Mouse (Mus musculus) heart, postnatal 0 days (tissue): ENCODE measurements at regions not wholly inside any gene's neighbourhood (a gene's known extent, or its start where the extent isn't known, plus 50 kb on each side); places are given as distances from the start of the nearest gene placed in this dataset.

Experiments
- ATAC-seq: fragments of 200-750 bp; cut with Nextera tagmentation; 2 replicates; pipeline ENCODE4 v1.8.0; 2017; ENCODE audit warnings: low read depth, moderate number of reproducible peaks, moderate library complexity; ENCODE audit not compliant: insufficient read depth
- DNase-seq: peaks from one replicate; pipeline ENCODE4 v3.0.0-alpha.2; 2016; ENCODE audit warnings: low spot score
- H3K27ac ChIP-seq: fragments of 300-500 bp; sonication (generic); 2 replicates; pipeline ENCODE4 v1.5.1; 2014; ENCODE audit warnings: low read depth, mild to moderate bottlenecking
- H3K27me3 ChIP-seq: fragments of 300-500 bp; sonication (generic); 2 replicates; pipeline ENCODE4 v1.6.1; 2014; ENCODE audit warnings: low read length, mixed read lengths; ENCODE audit not compliant: control insufficient read depth, insufficient read depth
- H3K36me3 ChIP-seq: fragments of 300-500 bp; sonication (generic); replicated peaks from 2 replicates; pipeline ENCODE4 v1.6.1; 2014; ENCODE audit warnings: low read length, mixed read lengths; ENCODE audit not compliant: control insufficient read depth, insufficient read depth
- H3K4me1 ChIP-seq: fragments of 300-500 bp; sonication (generic); 2 replicates; pipeline ENCODE4 v1.6.1; 2014; ENCODE audit warnings: antibody characterized with exemption; ENCODE audit not compliant: control insufficient read depth, insufficient read depth
- H3K4me2 ChIP-seq: fragments of 300-500 bp; sonication (generic); 2 replicates; pipeline ENCODE4 v1.6.1; 2014; ENCODE audit warnings: low read depth, mild to moderate bottlenecking, low read length, moderate library complexity
- H3K4me3 ChIP-seq: fragments of 300-500 bp; sonication (generic); 2 replicates; pipeline ENCODE4 v1.5.1; 2014; ENCODE audit warnings: low read depth, low read length
- H3K9ac ChIP-seq: fragments of 300-500 bp; sonication (generic); replicated peaks from 2 replicates; pipeline ENCODE4 v1.6.1; 2014; ENCODE audit warnings: low read depth, low read length, mixed read lengths
- H3K9me3 ChIP-seq: fragments of 300-500 bp; sonication (generic); replicated peaks from 2 replicates; pipeline ENCODE4 v1.6.1; 2016; ENCODE audit warnings: low read length; ENCODE audit not compliant: control insufficient read depth
- CTCF ChIP-seq: IDR thresholded peaks from 2 replicates; pipeline ENCODE4 v1.5.1; 2016; ENCODE audit warnings: antibody characterized with exemption, control low read depth, low read depth
- EP300 ChIP-seq: IDR thresholded peaks from 2 replicates; pipeline ENCODE4 v1.6.1; 2016; ENCODE audit warnings: antibody characterized with exemption, low read depth
- WGBS: fragments of 180-500 bp; shearing (Covaris S2); extraction: QIAGEN DNeasy Blood & Tissue Kit; methylation state at CpG from one replicate; pipeline ENCODE4 v1.1.7; 2014; 5-methylcytosine and 5-hydroxymethylcytosine counted together

DNA sequence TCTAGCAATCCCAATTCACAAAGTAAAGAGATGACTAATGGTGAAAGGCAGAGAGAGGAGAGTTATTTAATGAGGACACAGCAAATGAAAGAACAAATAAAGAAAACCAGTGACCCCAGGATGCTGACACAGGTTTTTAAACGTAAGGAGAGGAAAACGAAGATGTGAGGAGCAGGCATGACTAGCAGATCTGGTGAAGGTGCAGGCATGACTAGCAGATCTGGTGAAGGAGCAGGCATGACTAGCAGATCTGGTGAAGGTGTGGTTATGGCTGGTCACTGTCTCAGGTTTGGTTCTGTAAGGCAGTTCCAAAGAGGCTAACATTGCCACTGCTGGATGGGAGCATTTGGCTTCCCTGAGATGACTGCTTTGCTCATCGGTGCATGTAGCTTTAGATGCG, 57.0 kb downstream of the Mbl2 start:
- H3K9me3 ChIP-seq = no peaks in the 10 kb centered on the region
- H3K27me3 ChIP-seq = no peaks in the 10 kb centered on the region
- no peaks in the 10 kb centered on the region for H3K4me1 ChIP-seq
- no peak for TF ChIP-seq EP300
- no peak for TF ChIP-seq CTCF
- DNase-seq (no peak), ATAC-seq (no peak)
- WGBS = 67% methylated on average over 4 of the region's 4 CpGs
- no peaks in the 10 kb centered on the region for H3K36me3 ChIP-seq
- no peak overlapping the region for H3K9ac ChIP-seq
- no peak overlapping the region for H3K27ac ChIP-seq
- H3K4me2 ChIP-seq = no peak overlapping the region
- H3K4me3 ChIP-seq = no peak overlapping the region

DNA sequence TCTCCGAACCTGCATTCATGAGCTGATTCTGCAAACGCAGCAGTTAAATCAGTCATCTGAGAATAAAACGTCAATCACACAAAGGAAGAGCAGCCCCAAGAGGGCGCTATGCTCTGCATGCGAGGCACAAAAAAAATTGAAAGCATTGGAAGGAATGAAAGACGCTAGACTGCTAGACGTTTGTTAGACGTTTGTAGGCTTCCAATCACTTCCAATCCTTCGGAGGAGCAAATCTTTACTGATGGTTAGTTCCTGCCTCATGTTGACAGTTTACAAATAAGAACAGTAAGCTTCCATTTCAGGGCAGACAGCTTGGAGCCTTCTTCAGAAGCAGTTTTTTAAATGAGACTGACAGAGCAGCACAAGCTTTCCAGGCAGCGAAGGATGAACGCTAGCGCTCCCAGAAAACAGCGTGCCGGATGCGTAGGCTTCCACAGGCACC, 62.5 kb downstream of the Mbl2 start:
- H3K27me3 ChIP-seq = no peaks in the 10 kb centered on the region
- H3K9me3 ChIP-seq = no peaks in the 10 kb centered on the region
- WGBS = 39% methylated on average over 15 of the region's 15 CpGs
- peak overlapping the region; percentile 26 for H3K4me2 ChIP-seq
- H3K27ac ChIP-seq = no peak overlapping the region
- DNase-seq (no peak), ATAC-seq (no peak)
- H3K4me3 ChIP-seq = no peak overlapping the region
- no peak overlapping the region for H3K9ac ChIP-seq
- TF ChIP-seq CTCF (peak; percentile 43), EP300 (no peak)
- no peaks in the 10 kb centered on the region for H3K4me1 ChIP-seq
- no peaks in the 10 kb centered on the region for H3K36me3 ChIP-seq

DNA sequence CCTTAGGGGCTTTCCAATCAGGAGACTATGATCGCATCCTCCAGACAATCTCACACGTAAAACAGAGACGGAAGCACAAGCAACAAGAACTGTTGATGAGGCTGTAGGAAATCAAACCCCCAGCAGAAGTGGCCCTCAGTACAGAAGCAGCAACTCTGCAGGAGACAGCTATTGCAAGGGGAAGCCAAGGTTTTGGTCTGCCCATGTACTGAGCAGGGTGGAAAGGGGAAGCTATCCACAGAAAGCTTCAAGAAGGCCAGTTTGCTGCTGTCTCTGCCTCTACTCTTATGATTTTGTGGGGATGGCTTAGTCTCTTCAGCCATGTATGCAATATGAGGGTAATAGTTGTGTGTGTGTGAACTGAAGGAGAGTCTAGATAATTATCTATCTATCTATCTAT, 63.3 kb downstream of the Mbl2 start:
- DNase-seq = no peak
- no peak overlapping the region for H3K4me2 ChIP-seq
- H3K27ac ChIP-seq = no peak overlapping the region
- no peaks in the 10 kb centered on the region for H3K27me3 ChIP-seq
- H3K9ac ChIP-seq = no peak overlapping the region
- 80% methylated on average over 3 of the region's 3 CpGs for WGBS
- no peaks in the 10 kb centered on the region for H3K4me1 ChIP-seq
- H3K9me3 ChIP-seq = no peaks in the 10 kb centered on the region
- no peak overlapping the region for H3K4me3 ChIP-seq
- no peaks in the 10 kb centered on the region for H3K36me3 ChIP-seq
- TF ChIP-seq CTCF (no peak), EP300 (no peak)
- no peak for ATAC-seq

DNA sequence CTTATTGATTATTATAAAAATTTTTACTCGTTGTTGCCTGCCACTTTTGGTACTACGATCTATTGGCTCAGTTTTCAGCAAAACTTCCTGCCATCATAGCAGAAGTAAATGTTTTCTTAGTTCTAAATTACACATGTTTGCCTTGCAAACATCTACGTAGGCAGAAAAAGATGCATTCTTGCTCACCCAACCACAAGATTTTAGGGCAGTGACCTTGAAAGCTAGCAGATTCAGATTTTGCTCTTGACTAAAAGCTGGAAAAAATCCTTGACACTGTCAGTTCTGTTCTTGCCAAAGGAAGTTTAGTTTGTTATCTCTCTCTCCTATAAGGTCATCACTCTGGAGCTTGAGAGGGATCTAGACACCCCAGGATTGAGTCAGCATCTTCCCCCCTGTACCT, 66.8 kb downstream of the Mbl2 start:
- WGBS = 82% methylated on average over 3 of the region's 3 CpGs
- no peak for ATAC-seq
- no peak overlapping the region for H3K27ac ChIP-seq
- H3K4me3 ChIP-seq = no peak overlapping the region
- no peak for DNase-seq
- H3K9ac ChIP-seq = no peak overlapping the region
- H3K27me3 ChIP-seq = no peaks in the 10 kb centered on the region
- no peaks in the 10 kb centered on the region for H3K9me3 ChIP-seq
- no peaks in the 10 kb centered on the region for H3K4me1 ChIP-seq
- no peak for TF ChIP-seq EP300
- no peak for TF ChIP-seq CTCF
- H3K4me2 ChIP-seq = no peak overlapping the region
- no peaks in the 10 kb centered on the region for H3K36me3 ChIP-seq

DNA sequence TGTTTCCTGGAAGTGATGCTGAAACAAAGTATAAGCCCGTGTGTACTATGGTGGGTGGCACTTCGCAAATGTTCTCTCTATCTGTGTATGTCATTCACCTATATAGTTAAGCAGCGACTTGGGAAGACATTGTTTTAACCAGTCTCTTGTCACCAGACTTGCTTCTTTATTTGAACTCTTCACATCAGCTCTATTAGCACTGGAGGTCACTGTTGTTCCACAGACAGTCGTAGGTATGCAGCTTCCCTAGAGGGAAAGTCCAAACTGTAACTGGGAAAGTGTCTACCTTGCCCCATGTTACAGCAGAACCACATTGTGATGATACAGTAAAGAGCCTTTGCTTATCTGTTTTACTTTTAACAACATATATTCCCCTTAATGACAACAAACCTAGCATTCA, 69.5 kb downstream of the Mbl2 start:
- no peaks in the 10 kb centered on the region for H3K36me3 ChIP-seq
- H3K27me3 ChIP-seq = no peaks in the 10 kb centered on the region
- DNase-seq (no peak), ATAC-seq (no peak)
- TF ChIP-seq EP300 (no peak), CTCF (peak; percentile 33; the same call in 1 of the 2 replicates)
- H3K4me1 ChIP-seq = no peaks in the 10 kb centered on the region
- no peaks in the 10 kb centered on the region for H3K9me3 ChIP-seq
- H3K27ac ChIP-seq = no peak overlapping the region
- 60% methylated on average over 4 of the region's 4 CpGs for WGBS
- no peak overlapping the region for H3K9ac ChIP-seq
- no peak overlapping the region for H3K4me3 ChIP-seq
- H3K4me2 ChIP-seq = no peak overlapping the region

DNA sequence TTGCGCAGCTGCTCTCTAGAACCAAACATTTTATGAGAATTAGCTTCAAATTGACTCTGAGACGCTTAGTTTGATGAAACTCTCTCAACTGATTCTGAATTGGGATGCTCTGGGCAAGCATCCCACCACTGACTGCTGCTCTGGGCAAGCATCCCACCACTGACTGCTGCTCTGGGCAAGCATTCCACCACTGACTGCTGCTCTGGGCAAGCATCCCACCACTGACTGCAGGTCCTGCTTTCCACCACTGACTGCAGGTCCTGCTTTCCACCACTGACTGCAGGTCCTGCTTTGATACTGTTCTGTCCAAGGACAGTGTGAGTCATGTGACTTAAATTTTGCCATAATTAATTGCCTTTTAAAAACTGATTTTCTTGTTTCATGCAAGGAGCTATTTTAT, 73.6 kb downstream of the Mbl2 start:
- no peak overlapping the region for H3K27ac ChIP-seq
- WGBS = 71% methylated on average over 2 of the region's 2 CpGs
- no peak overlapping the region for H3K4me3 ChIP-seq
- TF ChIP-seq EP300 (no peak), CTCF (no peak)
- H3K36me3 ChIP-seq = no peaks in the 10 kb centered on the region
- H3K27me3 ChIP-seq = no peaks in the 10 kb centered on the region
- DNase-seq (no peak), ATAC-seq (no peak)
- H3K9me3 ChIP-seq = no peaks in the 10 kb centered on the region
- no peak overlapping the region for H3K9ac ChIP-seq
- H3K4me2 ChIP-seq = no peak overlapping the region
- no peaks in the 10 kb centered on the region for H3K4me1 ChIP-seq
